Mouse (Mus musculus) adrenal gland, postnatal 10 days (tissue): ENCODE data around the gene Hbs1l. TPM values are rescaled to one million over a fixed set of nuclear protein-coding genes. Genes with fewer than 3 reads are reported as not detected.
A peak's percentile ranks its signal among the peaks of the same experiment; 100 is the strongest.
"Not testable (repeated sequence)": the region's sequence is repeated elsewhere in the genome, so short reads cannot be mapped to it uniquely, and the experiment has no call there.

Source experiments
- DNase-seq: peaks from one replicate; pipeline ENCODE4 v3.0.0; 2021; ENCODE audit warnings: mixed read lengths
- total RNA-seq, 2 experiments: library from RNA; stranded (reverse); gene quantifications; 2 replicates each; pipeline ENCODE4 v1.2.3; 2021

The Hbs1l gene
- total RNA-seq, 2 experiments from 2014 or later: 61.6 to 66.7 TPM

- DNase-seq: no peak
Observed at GRCm38 (mm10) chr10:21359086-21359485, 63.3 kb downstream of the Hbs1l start.

DNA sequence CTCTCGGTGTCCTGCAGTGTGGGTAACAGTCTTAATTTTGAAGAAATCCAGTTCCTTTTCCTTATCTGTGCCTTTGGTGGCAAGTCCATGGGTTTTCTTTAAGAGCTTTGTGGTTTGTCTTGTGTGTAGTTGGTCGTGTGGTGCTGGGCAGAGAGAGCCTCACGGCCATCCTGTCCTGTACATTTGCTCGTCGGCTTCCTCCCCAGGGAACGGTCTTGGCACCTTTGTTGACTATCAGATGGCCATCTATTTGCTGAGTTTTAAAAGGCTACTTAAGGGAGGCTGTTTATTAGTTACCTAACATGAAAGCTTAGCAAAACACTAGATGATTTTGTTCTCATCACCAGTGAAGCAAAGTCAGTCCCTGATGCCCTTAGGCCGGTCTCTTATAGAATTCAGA, 66.1 kb downstream of the Hbs1l start:
- DNase-seq: no peak

DNA sequence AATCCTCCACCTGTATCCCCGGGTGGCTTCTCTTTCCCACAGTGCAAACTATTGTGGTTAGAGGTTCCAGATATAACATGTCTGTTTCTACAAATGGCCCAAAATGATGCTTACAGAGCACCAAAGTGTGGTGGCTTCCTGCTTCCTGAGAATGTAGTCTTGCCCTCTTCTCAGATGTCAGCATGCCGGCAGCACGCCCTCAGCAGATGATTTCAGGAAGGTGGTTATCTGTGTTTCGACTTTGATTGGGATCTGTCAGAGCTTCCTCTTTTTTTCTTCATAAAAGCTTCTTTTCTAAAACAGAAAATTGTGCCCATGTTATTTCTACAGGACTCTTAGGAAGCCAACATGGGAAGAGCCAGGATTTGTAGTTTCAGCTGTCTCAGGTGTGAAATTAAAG, 67.5 kb downstream of the Hbs1l start:
- DNase-seq: no peak

DNA sequence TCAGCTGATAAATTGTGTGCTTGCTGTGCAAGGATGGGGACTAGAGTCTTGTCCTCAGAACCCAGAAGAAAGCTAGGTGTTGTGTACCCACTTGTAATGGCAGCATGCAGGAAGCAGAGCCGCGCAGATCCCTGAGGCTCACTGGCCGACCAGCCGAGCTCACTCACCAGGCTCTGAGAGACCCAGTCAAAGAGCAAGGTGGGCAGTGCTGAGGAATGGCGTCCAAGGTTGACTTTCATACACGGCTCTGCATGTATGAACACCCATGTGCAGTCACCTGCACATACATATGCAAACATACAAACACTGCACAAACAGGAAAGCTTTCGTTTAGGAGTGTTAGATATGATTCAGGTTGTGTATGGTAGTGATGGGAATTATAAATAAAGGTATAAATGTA, 69.2 kb downstream of the Hbs1l start:
- DNase-seq: no peak

- no peak for DNase-seq
Observed at GRCm38 (mm10) chr10:21365897-21366296, 70.1 kb downstream of the Hbs1l start.

DNA sequence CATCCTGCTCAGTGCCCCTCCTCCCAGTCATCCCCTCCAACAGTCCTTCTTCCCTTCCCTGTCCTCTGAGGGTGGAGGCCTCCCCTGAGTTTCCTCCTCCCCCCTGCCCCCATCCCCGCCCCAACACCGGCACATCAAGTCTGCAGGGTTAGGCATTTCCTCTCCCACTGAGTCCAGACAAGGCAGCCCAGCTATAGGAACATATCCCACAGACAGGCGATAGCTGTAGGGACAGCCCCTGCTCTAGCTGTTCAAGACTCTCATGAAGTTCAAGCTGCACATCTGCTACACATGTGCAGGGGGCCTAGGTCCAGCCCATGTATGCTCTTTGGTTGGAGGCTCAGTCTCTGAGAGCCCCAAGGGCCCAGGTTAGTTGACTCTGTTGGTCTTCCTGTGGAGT, 70.7 kb downstream of the Hbs1l start:
- no peak for DNase-seq

- DNase-seq: no peak
Observed at GRCm38 (mm10) chr10:21367481-21367880, 71.7 kb downstream of the Hbs1l start.

GRCm38 (mm10) chr10:21369586-21369985, 73.8 kb downstream of the Hbs1l start:
- no peak for DNase-seq

DNA sequence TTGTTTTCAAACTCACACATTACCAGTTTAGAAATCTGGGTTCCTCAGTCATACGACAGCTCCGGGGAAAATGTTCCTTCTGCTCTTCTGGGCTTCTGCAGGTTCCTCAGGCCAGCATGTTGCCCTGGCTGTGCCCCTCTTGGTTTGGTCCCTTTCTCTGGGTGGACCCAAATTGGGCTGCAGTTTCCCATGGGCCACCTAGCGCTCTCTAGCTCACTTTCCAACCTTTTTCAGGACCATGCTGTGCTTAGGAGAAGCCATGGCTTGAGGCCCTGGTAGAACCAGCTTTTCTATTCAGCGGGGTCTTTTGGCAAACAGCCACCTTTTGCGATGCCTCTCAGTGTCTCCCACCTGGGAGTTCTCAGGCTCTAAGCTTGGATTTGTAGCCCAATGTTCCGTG, 76.5 kb downstream of the Hbs1l start:
- no peak for DNase-seq

- DNase-seq: no peak
Observed at GRCm38 (mm10) chr10:21376682-21377473, 81.1 kb downstream of the Hbs1l start, which contains the start of gene Aldh8a1. Gene Aldh8a1 (plus strand): TSS chr10:21377291.

- DNase-seq: peak; percentile 27
Observed at GRCm38 (mm10) chr10:21378196-21378944, 82.6 kb downstream of the Hbs1l start.

DNA sequence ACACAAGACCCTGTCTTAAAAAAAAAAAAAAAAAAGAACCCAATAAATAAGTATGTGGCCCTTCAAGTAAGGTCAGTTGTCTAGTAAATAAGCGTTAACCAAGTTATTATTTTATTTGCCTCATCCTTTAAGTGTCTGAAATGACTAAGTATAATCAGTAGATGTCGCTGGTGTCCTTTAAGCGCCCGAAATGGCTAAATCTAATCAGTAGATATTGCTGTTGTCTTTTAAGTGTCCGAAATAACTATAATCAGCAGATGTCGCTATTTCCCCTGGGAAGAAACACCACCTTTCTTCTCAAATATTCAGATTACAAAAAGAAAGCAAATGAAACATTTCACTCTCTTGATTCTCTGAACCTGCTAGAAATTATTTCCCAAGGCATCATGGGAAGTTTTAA, 87.1 kb downstream of the Hbs1l start:
- DNase-seq: peak; percentile 43

DNA sequence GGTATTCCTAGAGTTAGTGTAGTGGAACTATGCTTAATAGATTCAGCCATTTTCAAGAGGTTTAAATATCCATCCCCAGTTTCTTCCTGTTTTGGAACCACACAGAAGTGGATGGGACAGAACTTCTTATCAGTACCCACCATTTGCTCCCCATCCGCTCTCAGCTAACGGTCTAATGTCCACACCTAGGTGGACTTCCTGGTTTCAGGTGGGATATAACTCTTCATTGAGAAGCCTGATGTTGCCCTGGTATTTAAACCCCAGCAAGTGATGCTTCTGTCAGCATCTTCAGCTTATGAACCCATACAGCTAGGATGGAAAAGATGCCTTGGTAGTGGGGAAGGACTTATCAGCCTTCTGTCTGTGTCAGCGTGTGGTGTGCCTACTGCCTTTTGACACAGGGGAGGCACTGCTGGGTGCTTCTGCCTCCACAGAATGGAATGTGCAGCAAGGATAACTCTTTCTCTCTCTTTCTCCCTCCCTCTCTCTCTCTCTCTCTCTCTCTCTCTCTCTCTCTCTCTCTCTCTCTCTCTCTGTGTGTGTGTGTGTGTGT, 89.4 kb downstream of the Hbs1l start:
- DNase-seq: no peak

DNA sequence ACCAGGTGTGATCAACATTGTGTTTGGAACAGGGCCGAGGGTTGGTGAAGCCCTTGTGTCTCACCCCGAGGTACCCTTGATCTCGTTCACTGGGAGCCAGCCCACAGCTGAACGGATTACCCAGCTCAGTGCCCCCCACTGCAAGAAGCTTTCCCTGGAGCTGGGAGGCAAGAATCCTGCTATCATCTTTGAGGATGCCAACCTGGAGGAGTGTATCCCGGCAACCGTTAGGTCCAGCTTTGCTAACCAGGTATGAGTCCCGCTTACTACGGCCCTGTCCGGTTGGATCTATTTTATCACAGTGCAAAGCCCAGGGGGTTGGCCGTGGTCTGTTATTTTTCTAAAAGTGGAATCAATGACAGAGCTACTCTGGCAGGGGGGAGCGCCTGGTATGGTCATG, 93.3 kb downstream of the Hbs1l start:
- no peak for DNase-seq

GRCm38 (mm10) chr10:21390440-21390839, 94.7 kb downstream of the Hbs1l start:
- DNase-seq: no peak

GRCm38 (mm10) chr10:21391286-21391685, 95.5 kb downstream of the Hbs1l start:
- no peak for DNase-seq

DNA sequence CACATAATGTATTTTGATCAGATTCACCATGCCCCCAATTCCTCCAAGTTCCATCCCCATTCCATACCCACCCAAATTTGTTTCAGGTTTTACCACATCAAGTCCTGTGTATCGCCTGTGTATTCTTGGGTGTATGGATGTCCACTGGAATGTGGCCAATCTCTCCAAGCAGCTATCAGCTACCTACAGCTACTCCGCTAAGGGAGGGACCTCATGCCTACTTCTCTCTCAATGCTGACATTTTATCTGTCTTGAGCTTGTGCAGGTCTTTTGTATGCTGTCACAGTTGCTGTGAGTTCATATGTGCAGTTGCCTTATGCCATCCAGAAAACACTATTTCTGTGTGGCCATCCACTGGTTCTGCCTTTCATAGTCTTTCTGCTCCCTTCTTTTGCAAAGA, 97.6 kb downstream of the Hbs1l start:
- no peak for DNase-seq

DNA sequence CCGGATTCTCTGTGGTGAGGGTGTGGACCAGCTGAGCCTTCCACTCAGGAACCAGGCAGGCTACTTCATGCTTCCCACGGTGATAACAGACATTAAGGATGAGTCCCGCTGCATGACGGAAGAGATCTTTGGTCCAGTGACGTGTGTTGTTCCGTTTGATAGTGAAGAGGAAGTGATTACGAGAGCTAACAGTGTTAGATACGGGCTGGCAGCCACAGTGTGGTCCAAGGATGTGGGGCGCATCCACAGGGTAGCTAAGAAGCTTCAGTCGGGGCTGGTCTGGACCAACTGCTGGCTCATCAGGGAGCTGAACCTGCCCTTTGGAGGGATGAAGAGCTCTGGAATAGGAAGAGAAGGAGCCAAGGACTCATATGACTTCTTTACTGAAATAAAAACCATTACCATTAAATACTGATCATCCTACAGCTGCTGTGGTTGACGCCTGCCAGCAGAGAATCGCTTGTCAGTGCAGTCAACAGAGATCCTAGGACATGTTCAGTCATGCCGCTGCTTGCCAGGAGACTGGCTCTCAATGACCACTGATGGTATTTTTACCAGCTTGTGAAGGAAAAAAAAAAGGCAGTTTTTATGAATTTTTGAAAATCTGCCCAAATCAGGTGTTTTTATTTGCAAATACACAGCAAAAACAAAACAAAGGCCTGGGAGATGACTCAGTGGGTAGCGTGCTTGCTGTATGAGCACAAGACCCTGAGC, 99.8 kb downstream of the Hbs1l start:
- DNase-seq: no peak

- not testable (repeated sequence) for DNase-seq
Observed at GRCm38 (mm10) chr10:21398873-21399425, 103.2 kb downstream of the Hbs1l start.

- no peak for DNase-seq
Observed at GRCm38 (mm10) chr10:21399622-21400021, 103.8 kb downstream of the Hbs1l start.

GRCm38 (mm10) chr10:21400031-21400430, 104.3 kb downstream of the Hbs1l start:
- DNase-seq: no peak

- DNase-seq: no peak
Observed at GRCm38 (mm10) chr10:21400453-21400852, 104.7 kb downstream of the Hbs1l start.
